Mouse (Mus musculus) urinary bladder, postnatal 36 days (tissue): ENCODE results near the gene Cfap45.
A peak's percentile ranks its signal among the peaks of the same experiment; 100 is the strongest.

ENCODE experiments used
- DNase-seq, 2 experiments: peaks; one replicate each; pipeline ENCODE4 v3.0.0; 2022; ENCODE audit warnings: low spot score in 2 of 2, mixed read lengths in 1 of 2

The Cfap45 gene

DNA sequence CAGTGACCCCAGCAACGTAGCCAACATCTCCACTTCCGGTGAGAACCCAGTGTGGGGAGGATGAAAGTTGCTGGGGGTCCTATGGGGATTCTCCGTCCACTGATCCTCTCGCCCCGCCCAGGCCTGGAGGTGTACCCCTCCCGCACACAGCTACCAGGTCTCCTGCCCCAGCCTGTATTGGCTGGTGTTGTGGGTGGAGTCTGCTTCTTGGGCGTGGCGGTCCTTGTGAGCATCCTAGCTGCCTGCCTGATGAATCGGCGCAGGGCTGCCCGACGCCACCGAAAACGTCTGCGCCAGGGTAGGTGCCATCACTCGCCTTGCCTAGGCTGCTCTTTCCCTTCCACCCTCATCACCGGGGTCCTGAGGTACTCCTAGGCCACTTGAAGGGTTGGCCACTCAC, 24.6 kb upstream of the Cfap45 start:
- DNase-seq, result no peak

- no peak for DNase-seq
These were observed 23.2 kb upstream of the Cfap45 start for GRCm38 (mm10) chr1:172497428-172497827.

- peak; percentile 87 to 90 for DNase-seq
These were observed 20.7 kb upstream of the Cfap45 start, which contains the start of gene Tagln2 for GRCm38 (mm10) chr1:172499765-172500441. Tagln2 (plus strand) TSS chr1:172500047.

GRCm38 (mm10) chr1:172500451-172501370, 19.9 kb upstream of the Cfap45 start:
- DNase-seq, result peak; percentile 70 to 74

- DNase-seq, result peak; percentile 65 to 79
These were observed 19.0 kb upstream of the Cfap45 start for GRCm38 (mm10) chr1:172501371-172502144.

- peak; percentile 38 to 42 for DNase-seq
These were observed 18.2 kb upstream of the Cfap45 start for GRCm38 (mm10) chr1:172502145-172503110.

- DNase-seq, result peak in 1 of 2 experiments; percentile 34
These were observed 17.2 kb upstream of the Cfap45 start for GRCm38 (mm10) chr1:172503111-172503997.

GRCm38 (mm10) chr1:172504756-172505155, 15.8 kb upstream of the Cfap45 start:
- DNase-seq, result no peak

DNA sequence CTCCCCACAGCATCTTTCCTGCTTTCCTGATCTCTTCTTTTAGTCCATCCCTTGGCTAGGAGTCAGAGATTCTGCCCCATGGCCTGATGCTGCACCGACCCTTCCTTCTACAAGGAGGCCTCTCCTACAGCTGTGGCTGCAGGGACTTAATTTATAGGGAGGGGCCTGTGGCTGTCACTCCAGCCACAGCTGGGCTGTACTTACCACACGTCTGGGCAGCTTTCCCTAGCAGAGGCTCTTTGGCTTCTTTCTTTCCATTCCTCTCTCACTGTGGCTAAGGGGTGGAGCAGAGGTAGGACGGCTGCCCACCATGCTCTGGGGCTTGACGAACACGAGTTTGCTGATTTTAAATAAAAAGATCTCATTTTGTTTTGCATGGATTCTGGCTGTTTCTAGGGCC, 13.6 kb upstream of the Cfap45 start:
- no peak for DNase-seq

DNA sequence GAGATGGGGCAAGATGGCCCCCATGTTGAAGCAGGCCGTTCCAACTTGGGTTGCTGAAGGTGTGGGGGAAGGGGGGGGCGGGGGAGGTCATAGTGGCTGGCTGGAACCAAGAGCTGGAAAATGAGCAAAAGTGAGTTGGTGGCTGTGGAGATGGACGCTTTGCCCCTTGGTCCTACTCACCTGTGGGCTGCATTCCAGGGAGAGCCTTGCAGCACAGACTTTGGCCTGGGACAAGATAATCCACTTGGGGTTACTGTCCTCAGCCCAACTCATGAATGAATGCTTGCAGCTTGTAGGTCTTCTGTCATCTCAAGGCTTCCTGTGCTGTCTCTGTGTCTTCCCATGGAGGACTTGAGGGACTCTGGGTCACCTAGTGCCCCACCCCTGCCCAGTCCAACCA, 12.9 kb upstream of the Cfap45 start:
- DNase-seq, result no peak

GRCm38 (mm10) chr1:172508172-172508571, 12.4 kb upstream of the Cfap45 start:
- DNase-seq, result no peak

DNA sequence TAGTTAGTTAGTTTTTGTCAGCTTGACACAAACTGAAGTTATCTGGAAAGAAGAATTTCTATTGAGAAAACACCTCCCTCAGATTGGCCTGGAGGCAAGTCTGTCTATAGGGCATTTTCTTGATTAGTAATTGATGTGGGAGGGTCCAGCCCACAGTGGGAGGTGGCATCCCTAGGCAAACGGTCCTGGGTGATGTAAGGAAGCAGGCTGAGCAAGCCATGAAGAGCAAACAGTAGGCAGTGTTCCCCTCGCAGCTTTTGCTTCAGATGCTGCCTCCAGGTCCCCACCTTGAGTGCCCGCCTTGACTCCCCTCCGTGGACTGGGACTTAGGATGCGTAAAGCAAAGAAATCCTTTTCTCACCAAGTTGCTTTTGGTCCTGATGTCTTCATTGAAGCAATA, 11.4 kb upstream of the Cfap45 start:
- no peak for DNase-seq

DNA sequence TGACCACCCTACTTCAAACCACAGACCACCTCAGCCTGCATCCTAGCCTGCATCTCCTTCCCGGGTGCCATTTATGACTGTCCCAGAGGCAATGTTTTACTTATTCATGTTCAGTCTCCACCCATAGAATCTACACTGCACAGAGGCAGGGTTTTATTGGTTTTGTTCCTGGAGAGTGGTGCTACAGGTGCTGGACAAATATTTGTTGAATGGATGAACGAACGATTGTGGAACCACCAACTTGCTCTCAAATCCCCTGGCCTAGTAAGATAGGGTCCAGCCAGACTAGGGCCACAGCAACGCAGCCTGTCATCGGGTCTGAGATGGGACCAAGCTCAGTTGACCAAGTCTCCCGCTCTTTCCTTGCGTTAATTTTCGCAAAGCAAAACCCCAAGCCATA, 10.6 kb upstream of the Cfap45 start:
- no peak for DNase-seq

DNA sequence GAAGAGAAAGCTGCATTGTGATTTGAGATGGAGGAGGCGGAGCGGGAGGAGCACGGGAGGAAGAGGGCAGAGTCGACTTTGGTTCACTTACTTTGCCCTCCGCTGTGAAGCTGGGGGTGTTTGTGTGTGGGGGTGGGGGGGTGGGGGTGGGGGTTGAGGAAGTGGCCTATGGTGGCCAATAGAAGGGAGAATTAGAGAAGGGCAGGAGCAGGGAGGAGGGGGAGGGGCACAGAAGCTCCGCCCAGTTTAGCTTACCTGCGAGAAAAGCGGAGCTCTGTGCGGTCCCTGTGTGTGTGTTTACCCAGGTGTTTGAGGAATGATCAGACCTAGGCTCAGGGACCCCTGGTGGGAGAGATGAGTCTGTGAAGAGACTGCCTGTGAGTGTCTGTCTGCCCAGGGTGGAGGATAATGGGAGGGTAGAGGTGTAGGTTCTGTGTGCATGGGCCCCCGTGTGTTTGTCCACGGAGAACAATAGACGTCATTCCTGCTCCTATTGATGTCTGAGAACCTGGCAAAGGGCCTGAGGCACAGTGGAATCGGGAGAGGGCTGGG, 10.1 kb upstream of the Cfap45 start:
- DNase-seq, result no peak

DNA sequence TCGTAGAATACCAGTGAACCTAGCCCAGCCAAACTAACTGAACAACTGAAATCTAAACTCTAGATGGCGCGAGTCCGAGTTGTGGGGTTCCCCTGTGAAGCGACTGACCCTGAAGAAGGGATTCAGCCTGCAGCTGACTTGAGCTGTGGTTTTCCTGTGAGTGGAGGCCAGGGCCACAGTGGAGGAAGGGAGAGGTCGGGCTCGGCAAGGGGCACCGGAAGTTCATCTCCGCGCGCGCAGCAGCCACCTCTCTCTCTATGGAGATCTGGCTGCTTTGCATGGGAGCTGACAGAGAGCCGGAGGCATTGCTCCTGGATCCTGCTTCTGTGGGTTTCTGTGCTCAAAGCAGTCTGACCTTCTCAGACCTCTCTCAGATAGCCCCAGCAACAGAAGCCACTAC, 7.6 kb upstream of the Cfap45 start:
- DNase-seq, result peak in 1 of 2 experiments; percentile 58

DNA sequence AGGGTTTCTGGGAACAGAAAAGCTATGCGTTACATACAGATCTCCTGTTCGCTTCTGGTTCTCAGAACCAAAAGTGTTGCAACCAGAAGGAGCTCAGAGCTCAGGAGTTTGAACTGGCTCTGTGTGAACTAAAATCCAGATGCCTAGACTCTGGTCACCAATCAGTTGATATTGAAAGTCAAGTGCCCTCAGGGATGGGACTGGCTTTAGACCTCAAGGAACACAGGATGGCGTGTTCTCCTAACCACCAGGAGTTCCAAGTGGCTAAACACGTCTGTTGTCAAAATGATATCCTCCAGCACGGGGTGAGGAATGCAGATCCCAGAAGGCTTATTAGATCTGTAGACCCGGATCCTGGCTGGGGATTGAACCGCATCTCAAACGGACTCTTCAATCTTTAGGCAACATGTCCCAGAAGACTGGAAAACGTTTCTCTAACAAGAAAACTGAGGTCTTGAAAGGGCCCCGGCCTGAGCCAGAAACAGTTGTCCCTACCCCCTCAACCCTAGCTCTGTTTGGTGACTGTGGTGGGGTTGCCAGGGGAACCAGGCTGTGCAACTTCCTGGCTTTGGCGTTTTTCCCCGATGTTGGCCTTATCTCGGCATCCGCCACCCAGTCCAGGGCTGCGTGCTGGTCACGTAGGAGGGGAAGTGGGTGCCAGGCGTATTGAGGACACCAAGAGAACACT, 6.9 kb upstream of the Cfap45 start:
- peak in 1 of 2 experiments; percentile 56 for DNase-seq

GRCm38 (mm10) chr1:172514213-172514529, 6.4 kb upstream of the Cfap45 start:
- DNase-seq, result no peak

- no peak for DNase-seq
These were observed 5.9 kb upstream of the Cfap45 start for GRCm38 (mm10) chr1:172514551-172515268.
